Mouse (Mus musculus) G1E (cell line): ENCODE results near the gene Polr2f.

Source experiments
- CTCF ChIP-seq: IDR thresholded peaks from 2 replicates; pipeline ENCODE4 v1.5.1; 2012; ENCODE audit warnings: low read depth, low read length, inconsistent platforms, mixed read lengths
- GATA1 ChIP-seq: IDR thresholded peaks from 2 replicates; pipeline ENCODE4 v1.6.1; 2012; ENCODE audit warnings: borderline replicate concordance, low read length, inconsistent platforms, mixed read lengths
- GATA2 ChIP-seq: IDR thresholded peaks from 2 replicates; pipeline ENCODE4 v1.6.1; 2012; ENCODE audit warnings: low read depth, low read length, inconsistent platforms, borderline replicate concordance
- POLR2AphosphoS5 ChIP-seq: IDR thresholded peaks from 2 replicates; pipeline ENCODE4 v1.6.1; 2012; ENCODE audit warnings: low read depth, low read length, inconsistent platforms; ENCODE audit not compliant: insufficient replicate concordance
- TAL1 ChIP-seq: conservative IDR thresholded peaks from 2 replicates; pipeline ENCODE4 v1.6.1; 2012; ENCODE audit warnings: low read depth, low read length, inconsistent platforms, mixed read lengths

GRCm38 (mm10) chr15:79130782-79131181 is 10.0 kb upstream of the Polr2f start:
- TF ChIP-seq CTCF: no peak
- no peak for TF ChIP-seq GATA1
- TF ChIP-seq GATA2: no peak
- no peak for TF ChIP-seq POLR2AphosphoS5
- no peak for TF ChIP-seq TAL1
